Mouse (Mus musculus): ENCODE results near the gene Wnt10b.

The Wnt10b gene

DNA sequence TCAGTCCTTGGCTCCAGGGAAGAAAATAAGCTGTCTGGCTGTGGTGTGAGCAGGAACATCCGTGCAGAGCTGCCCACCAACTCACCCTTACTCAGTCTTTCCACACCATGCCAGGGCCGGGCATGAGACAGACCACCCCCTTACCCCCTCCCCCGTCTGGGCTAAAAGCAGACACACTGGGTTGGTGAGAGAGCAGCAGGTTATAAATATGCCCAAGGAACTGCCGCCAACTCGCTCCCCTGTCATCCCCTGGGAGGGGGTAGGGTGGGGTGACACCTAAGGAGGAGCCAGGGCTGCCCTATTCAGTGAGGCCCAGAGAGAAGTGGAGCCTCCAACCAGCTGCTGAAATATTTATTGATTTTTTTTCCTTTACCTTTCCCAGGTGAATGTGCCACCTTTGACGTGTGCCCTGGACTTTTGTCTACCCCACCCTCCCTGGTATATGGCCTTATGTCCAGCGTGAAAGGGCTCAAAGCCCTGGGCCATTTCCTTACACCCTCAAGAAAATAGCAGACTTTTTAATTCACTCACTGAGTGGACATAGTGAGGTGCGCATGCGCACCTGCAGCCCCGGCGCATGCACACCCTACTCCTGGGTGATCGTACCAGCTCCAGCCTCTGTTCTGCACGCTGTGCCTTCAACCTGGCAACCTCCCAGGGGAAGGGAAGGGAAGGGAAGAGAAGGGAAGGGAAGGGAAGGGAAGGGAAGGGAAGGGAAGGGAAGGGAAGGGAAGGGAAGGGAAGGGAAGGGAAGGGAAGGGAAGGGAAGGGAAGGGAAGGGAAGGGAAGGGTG lies 19.0 kb upstream of the Wnt10b start:
- DNase-seq (ENCODE audit: low read depth, low spot score): no peak

DNA sequence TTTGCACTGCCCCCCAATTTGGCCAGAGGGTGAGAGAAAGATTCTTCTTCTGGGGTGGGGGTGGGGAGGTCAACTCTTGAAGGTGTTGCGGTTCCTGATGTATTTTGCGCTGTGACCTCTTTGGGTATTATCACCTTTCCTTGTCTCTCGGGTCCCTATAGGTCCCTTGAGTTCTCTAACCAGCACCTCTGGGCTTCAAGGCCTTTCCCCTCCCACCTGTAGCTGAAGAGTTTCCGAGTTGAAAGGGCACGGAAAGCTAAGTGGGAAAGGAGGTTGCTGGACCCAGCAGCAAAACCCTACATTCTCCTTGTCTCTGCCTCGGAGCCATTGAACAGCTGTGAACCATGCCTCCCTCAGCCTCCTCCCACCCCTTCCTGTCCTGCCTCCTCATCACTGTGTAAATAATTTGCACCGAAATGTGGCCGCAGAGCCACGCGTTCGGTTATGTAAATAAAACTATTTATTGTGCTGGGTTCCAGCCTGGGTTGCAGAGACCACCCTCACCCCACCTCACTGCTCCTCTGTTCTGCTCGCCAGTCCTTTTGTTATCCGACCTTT lies 15.3 kb upstream of the Wnt10b start:
- no peak for DNase-seq (ENCODE audit: low read depth, low spot score)

DNA sequence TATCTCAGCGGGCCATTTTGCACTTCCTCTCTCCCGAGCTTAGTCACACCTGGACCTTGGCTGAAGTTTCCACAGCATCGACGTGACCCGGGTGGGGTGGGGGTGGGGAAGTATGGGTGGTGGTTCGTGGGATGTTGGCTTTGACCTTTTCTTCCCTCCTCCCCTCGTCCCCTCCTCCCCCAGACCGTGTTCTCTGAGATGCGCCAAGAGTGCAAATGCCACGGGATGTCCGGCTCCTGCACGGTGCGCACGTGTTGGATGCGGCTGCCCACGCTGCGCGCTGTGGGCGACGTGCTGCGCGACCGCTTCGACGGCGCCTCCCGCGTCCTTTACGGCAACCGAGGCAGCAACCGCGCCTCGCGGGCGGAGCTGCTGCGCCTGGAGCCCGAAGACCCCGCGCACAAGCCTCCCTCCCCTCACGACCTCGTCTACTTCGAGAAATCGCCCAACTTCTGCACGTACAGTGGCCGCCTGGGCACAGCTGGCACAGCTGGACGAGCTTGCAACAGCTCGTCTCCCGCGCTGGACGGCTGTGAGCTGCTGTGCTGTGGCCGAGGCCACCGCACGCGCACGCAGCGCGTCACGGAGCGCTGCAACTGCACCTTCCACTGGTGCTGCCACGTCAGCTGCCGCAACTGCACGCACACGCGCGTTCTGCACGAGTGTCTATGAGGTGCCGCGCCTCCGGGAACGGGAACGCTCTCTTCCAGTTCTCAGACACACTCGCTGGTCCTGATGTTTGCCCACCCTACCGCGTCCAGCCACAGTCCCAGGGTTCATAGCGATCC lies 14.5 kb upstream of the Wnt10b start:
- no peak for DNase-seq (ENCODE audit: low read depth, low spot score)

DNA sequence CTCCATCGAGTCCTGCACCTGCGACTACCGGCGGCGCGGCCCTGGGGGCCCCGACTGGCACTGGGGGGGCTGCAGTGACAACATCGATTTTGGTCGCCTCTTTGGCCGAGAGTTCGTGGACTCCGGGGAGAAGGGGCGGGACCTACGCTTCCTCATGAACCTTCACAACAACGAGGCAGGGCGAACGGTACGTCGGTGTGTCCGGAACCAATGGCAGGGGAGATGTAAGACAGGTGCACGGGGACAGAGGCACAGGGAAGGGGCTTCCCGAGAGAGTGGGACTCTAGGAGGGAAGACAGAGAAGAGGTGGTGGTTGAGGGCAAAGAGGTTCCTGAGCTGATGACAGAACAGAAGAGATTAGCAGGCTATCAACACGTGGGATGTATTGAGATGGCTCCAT lies 13.8 kb upstream of the Wnt10b start:
- DNase-seq (ENCODE audit: low read depth, low spot score): peak; percentile 56

DNA sequence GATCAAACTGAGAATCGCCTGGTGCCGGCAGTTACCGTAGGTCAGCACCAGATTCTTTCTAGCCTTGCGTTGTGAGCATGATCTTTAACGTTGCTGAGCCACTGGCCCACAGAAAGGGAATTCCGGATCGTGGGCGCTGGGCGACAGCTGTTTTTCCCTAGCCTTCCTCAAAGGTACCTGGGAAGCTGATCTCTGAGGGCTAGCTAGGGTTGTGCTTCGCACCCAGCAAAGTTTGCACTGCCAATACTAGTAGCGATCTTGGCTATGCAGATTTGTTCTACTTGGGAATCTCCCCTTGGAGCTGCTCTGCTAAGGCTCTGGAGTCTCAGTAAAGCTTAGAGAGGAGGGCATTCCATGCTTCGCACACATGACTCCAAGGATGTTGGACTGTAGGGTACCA lies 13.3 kb upstream of the Wnt10b start:
- no peak for DNase-seq (ENCODE audit: low read depth, low spot score)

DNA sequence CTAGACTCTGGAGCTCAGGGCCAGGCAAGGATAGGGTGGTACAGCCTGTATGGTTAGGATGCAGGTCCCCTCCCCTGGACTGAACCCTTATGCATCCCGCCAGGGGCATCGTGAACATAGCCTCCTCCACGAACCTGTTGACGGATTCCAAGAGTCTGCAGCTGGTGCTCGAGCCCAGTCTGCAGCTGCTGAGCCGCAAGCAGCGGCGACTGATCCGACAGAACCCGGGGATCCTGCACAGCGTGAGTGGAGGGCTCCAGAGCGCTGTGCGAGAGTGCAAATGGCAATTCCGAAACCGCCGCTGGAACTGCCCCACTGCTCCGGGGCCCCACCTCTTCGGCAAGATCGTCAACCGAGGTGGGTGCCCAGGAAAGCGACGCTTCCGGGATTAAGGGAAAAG lies 12.8 kb upstream of the Wnt10b start:
- no peak for DNase-seq (ENCODE audit: low read depth, low spot score)

DNA sequence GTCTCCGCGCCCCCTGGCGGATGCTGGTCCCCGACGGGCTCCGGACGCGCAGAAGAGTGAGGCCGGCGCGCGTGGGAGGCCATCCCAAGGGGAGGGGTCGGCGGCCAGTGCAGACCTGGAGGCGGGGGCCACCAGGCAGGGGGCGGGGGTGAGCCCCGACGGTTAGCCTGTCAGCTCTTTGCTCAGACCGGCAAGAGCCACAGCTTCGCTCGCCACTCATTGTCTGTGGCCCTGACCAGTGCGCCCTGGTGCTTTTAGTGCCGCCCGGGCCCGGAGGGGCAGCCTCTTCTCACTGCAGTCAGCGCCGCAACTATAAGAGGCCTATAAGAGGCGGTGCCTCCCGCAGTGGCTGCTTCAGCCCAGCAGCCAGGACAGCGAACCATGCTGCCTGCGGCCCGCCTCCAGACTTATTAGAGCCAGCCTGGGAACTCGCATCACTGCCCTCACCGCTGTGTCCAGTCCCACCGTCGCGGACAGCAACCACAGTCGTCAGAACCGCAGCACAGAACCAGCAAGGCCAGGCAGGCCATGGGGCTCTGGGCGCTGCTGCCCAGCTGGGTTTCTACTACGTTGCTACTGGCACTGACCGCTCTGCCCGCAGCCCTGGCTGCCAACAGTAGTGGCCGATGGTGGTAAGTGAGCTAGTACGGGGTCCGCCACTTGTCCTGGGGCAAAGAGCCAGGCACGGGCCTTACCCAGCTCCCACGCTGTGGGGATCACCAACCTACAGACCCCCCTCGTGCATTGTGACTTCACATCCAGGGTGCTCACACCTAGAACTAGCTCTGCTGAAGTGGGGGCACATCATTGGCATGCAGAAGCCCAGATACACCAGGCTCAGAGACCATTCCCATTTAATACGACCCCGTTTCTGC lies 11.9 kb upstream of the Wnt10b start, which contains the start of gene Wnt1:
Gene Wnt1, plus strand, starts transcription at position 197 of the 875 bp plus-strand sequence.
- no peak for DNase-seq (ENCODE audit: low read depth, low spot score)

DNA sequence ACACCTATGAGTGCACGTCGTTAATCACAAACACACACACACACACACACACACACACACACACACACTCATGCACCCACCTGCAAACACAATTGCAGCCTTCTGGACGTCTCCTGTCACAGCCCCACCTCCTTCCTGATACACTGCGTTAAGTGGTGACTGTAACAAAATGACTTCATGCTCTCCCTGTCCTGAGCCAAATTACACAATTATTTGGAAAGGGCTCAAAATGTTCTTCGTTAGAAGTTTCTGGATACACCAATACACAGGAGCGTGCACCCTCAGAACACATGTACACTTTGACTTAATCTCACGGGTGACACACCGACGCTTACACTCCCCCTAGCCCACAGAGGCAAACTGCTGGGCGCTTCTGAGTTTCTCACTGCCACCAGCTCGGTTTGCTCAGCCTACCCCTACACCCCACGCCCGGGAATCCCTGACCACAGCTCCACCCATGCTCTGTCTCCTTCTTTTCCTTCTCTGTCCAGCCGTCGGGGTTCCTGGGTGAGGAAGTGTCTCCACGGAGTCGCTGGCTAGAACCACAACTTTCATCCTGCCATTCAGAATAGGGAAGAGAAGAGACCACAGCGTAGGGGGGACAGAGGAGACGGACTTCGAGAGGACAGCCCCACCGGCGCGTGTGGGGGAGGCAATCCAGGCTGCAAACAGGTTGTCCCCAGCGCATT lies 11.2 kb upstream of the Wnt10b start:
- DNase-seq (ENCODE audit: low read depth, low spot score): no peak

DNA sequence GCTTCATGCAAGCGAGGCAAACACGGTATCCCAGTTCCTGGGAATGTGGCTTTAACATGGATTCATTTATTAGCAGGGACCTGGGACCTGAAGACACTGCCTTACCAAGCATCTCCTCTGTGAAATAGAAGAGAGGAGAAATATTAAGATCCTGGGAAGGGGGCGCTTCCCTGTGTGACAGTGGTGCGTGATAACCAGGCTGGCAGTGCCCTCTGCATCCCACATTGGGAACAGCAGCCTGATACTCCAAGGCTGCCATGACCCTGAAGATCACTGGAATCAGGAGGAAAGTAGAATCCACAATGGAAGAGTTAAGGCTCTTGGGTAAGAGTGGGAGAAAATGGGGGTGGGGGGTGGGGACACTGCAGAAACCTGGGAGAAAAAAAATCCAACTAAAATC lies 10.0 kb upstream of the Wnt10b start:
- DNase-seq (ENCODE audit: low read depth, low spot score): peak; percentile 61

DNA sequence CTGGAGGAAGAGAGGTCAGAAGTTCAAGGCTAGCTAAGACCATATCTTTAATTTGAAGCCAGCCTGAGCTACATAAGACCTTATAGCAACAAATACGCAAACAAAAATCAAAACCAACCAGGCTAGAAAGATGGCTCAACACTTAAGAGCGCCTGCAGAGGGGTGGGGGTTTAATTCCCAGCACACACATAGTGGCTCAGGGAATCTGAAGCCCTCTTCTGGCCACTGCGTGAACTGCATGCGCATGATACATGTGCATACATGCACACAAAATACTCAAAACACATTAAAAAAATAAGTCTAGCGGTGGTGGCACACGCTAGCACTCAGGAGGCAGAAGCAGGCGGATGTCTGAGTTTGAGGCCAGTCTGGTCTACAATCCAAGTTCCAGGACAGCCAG lies 7.8 kb upstream of the Wnt10b start:
- DNase-seq (ENCODE audit: low read depth, low spot score): peak; percentile 82

DNA sequence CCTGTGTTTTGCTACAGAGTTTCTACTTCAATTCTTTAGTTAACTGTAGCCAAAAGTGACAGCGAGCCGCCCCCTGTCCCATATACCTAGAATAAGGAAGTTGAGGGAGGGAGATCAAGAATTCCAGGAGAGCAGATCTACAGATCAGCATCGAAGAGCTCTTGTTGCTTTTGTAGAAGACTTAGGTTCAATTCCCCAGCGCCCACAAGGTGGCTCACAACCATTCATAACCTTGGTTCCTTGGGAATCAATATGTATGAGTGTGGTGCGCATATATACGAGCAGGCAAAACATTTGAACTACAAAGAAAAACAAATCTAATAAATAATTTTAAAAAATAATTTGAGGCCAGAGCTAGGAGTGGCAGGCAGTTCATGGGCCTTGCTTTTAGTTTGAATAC lies 3.2 kb upstream of the Wnt10b start:
- DNase-seq (ENCODE audit: low read depth, low spot score): peak; percentile 36

DNA sequence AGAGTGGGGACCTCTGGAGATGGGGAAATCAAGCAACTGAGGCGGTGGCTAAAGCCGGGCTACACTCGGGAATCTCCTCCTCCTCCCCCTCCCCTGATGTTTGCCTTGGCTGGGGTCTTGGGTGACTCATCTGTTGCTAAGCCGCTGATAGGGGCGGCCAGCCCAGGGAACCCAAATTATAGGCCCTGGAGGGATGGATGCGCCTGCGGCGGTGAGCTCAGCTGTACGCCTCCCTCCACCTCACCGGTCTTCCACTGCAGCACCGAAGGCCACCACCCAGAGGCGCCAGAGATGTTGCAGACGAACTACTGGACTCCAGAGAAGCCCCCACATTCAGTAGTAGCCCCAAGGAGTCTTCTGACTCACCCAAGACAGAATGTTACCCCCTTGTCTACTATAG lies 2.6 kb upstream of the Wnt10b start:
- DNase-seq (ENCODE audit: low read depth, low spot score): peak; percentile 61

DNA sequence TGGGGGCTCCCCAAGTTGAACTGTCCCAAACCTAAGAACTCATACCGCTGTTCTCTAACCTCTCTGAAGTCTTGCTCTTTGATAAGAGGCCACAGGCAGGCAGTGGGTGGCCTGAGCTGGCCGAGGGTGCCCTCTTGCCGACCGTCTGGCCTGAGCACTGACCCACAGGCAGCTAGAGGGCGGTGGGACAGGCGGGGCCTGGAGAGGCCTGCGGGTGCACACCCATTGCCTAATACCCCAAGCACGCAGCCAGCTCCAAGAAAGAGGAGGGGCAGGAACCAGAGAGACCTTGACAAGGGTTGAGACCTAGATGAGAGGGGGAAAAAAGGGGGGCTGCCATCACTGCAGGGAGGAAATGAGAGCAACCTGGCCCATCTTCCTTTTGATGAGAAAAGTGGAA lies 2.1 kb upstream of the Wnt10b start:
- no peak for DNase-seq (ENCODE audit: low read depth, low spot score)

DNA sequence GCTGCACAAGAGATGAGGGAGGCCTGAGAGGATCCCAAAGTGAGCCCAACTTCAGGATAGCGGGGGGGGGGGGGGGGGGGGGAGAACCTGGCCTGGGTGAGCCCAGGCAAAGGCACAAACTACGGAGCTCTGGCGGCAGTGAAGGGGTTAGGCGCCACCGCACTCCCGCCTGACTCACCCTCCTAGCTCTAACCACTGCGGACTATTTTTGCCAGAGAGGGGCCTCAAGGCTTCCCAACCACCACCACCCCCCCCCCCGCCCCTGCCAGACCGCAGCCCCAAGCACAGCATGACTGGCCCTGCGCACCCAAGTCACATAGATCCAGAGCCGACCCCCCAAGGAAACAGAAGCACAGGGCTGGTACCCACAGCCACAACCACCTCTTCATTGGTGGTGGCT lies 856 bp upstream of the Wnt10b start:
- DNase-seq (ENCODE audit: low read depth, low spot score): no peak

DNA sequence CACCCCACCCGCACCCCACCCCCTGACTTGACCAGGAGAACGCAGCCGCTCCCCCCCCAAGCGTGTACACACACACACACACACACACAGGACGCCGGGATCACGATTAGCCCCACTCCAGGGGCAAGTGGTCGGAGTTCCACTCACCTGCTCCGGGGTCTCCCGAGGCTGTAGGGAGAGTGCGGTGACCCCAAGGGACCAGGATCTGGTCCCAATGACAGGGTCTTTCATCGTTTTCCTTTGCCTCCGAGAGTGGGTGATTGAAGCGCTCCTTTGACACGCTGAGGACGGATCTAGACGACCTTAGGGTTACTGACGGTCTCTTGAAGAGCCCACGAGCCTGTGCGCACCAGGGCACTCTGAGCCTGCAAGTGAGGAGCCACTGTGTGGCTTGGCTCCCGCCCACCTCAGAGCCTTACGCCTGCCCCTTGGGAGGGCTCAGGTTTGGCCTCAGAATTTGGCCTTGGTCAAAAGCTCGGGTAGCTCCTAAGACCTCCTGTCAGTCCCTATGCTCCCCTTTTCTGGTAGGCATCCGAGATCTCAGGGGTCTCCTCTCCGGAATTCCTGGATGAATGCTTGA lies 331 bp upstream of the Wnt10b start:
- DNase-seq (ENCODE audit: low read depth, low spot score): peak; percentile 43

DNA sequence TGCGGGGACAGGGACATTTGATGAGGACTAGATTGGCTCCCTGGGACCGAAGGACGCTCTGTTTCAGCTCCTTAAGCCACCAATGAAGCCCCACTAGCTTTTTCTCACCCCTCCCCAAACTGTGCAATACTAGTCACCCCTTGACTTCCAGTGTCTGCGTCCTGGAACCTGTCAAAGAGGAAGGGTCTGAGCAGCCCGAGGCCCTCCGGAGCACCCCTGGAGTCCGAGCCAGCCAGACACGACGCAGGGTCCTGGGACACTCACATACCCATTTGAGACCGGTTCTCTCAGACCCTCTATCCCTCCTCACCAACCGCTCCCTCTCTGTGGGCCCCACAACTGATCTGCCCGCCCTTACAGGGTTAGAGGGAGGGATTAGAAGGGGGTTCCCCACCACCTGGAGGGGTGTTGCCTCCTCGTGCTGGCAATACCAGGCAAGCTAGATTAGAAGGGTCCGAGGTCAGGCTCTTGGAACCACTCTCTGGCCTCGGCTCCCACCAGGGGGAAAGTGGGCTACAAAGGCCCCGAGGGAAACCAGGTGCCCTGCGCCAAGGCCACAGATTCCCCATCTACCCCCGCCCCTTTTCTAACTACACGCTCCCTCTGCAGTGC lies 839 bp downstream of the Wnt10b start:
- DNase-seq (ENCODE audit: low read depth, low spot score): no peak

DNA sequence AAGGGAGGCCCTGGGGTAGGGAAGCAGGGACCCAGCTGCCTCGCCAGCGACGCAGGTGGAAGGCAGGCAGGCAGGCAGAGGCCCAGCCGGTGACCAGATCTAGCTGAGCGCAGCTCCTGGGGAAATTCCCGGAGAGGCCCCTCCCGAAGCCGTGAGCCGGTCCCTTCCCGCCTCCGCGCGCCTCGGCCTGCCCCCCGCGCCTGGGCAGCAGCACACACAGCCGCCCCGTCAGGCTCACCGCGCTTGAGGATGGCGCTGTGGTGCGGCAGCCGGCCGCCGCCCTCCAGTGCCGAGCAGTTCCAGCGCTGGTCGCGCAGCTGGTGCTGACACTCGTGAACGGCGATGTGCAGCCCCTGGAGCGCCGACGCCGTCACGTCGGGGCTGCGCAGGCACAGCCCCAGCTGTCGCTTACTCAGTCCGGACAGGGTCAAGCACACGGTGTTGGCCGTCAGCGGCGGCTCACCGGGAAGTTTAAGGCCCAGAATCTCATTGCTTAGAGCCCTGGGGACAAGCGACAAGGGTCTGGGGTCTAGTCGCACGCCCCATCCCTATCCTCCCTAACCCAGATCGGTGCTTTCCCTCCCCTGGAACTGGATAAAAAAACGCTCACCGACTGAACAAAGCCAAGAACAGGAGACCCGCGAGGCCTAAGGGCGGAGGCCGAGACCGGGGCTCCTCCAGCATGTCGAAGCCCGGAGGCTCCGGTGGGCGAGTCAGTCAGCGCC lies 1.5 kb downstream of the Wnt10b start:
- DNase-seq (ENCODE audit: low read depth, low spot score): no peak

DNA sequence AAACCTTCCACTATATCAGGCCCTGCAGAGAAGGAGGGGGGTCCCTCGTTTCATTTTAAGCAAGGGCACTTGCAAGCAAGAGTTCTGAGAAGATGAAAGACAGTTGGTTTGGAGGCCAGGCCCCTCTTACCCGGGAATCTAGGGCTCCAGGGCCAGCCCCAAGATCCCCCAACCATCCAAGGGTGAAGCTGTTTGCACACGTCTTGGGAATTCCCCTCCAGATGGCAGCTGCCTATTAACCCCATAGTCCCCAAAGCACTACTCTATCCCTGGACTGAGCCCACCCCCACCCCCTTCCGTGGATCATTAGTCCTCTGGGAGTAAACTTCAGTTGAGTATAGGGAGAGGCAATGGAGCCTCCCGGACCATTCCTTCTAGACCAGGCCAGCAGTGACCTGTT lies 2.4 kb downstream of the Wnt10b start:
- DNase-seq (ENCODE audit: low read depth, low spot score): no peak

DNA sequence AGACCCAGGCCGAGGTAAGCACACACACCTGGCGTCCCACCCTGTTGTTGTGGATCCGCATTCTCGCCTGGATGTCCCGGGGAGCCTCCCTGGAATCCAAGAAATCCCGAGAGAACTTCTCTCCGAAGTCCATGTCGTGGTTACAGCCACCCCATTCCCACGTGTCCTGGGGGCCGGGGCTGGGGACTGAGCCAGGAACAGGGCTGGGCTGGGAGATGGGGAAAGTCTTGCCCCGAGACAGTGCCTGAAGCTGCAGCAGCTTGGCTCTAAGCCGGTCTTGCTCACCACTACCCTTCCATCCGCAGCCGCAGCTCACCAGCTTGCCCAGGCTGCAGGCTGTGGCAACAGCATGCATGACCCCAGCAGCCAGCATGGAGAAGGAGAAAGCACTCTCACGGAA lies 3.9 kb downstream of the Wnt10b start:
- no peak for DNase-seq (ENCODE audit: low read depth, low spot score)

Data from ES-CJ7 (cell line).